Mouse (Mus musculus): ENCODE data around the gene Rpl10l. TPM values are rescaled to one million over a fixed set of nuclear protein-coding genes. Genes with fewer than 3 reads are reported as not detected.

The Rpl10l gene
- not detected in 2 replicates for polyA plus RNA-seq (2014; fragmentation: Nextera tagmentation; extraction: Ambion mirVana)

- ATAC-seq (replicated peaks; ENCODE audit: low FRiP score, low TSS enrichment, low read depth) (no peak), DNase-seq (ENCODE audit: low spot score) (no peak)
- Histone ChIP-seq H3K4me3 (ENCODE audit: low read depth, low read length) (no peak within 1 kb of the TSS), H3K4me2 (ENCODE audit: low read length) (no peak within 1 kb of the TSS), H3K9ac (ENCODE audit: low read length) (no peak within 1 kb of the TSS), H3K27me3 (replicated peaks; ENCODE audit: control insufficient read depth, insufficient read depth, low read length) (no peaks in the 10 kb centered on the region), H3K4me1 (replicated peaks; ENCODE audit: control insufficient read depth, insufficient read depth, low read length) (no peaks in the 10 kb centered on the region), H3K9me3 (ENCODE audit: control insufficient read depth, low read length) (0 out of 2 replicates have a peak, but pooled peaks cover 3% of the 10 kb centered on the region), H3K27ac (ENCODE audit: low read depth) (no peak within 1 kb of the TSS), H3K36me3 (ENCODE audit: control insufficient read depth, insufficient read depth, low read length) (no peaks in the 10 kb centered on the region)
- 96% methylated on average over 44 of the region's 44 CpGs for WGBS
Measured at GRCm38 (mm10) chr12:66283991-66284622, at the start of gene Rpl10l. Gene Rpl10l (minus strand): TSS chr12:66284401.

- 82% methylated on average over 3 of the region's 3 CpGs for WGBS
- DNase-seq (ENCODE audit: low spot score) (no peak), ATAC-seq (replicated peaks; ENCODE audit: low FRiP score, low TSS enrichment, low read depth) (no peak)
- no peak overlapping the region for H3K4me2 ChIP-seq (ENCODE audit: low read length)
- H3K36me3 ChIP-seq (ENCODE audit: control insufficient read depth, insufficient read depth, low read length): no peaks in the 10 kb centered on the region
- H3K27ac ChIP-seq (ENCODE audit: low read depth): no peak overlapping the region
- H3K4me1 ChIP-seq (replicated peaks; ENCODE audit: control insufficient read depth, insufficient read depth, low read length): no peaks in the 10 kb centered on the region
- H3K9me3 ChIP-seq (ENCODE audit: control insufficient read depth, low read length): no peaks in the 10 kb centered on the region
- no peak overlapping the region for H3K9ac ChIP-seq (ENCODE audit: low read length)
- H3K4me3 ChIP-seq (ENCODE audit: low read depth, low read length): no peak overlapping the region
- H3K27me3 ChIP-seq (replicated peaks; ENCODE audit: control insufficient read depth, insufficient read depth, low read length): no peaks in the 10 kb centered on the region
Measured at GRCm38 (mm10) chr12:66275890-66276289, 8.3 kb downstream of the Rpl10l start.

GRCm38 (mm10) chr12:66245461-66246099 is 38.6 kb downstream of the Rpl10l start:
- H3K9ac ChIP-seq (ENCODE audit: low read length): no peak overlapping the region
- WGBS: 72% methylated on average over 6 of the region's 6 CpGs
- DNase-seq (ENCODE audit: low spot score): no peak
- ATAC-seq (replicated peaks; ENCODE audit: low FRiP score, low TSS enrichment, low read depth): no peak
- no peaks in the 10 kb centered on the region for H3K9me3 ChIP-seq (ENCODE audit: control insufficient read depth, low read length)
- no peaks in the 10 kb centered on the region for H3K4me1 ChIP-seq (replicated peaks; ENCODE audit: control insufficient read depth, insufficient read depth, low read length)
- H3K27ac ChIP-seq (ENCODE audit: low read depth): no peak overlapping the region
- H3K4me3 ChIP-seq (ENCODE audit: low read depth, low read length): no peak overlapping the region
- no peak overlapping the region for H3K4me2 ChIP-seq (ENCODE audit: low read length)
- H3K27me3 ChIP-seq (replicated peaks; ENCODE audit: control insufficient read depth, insufficient read depth, low read length): no peaks in the 10 kb centered on the region
- H3K36me3 ChIP-seq (ENCODE audit: control insufficient read depth, insufficient read depth, low read length): no peaks in the 10 kb centered on the region

GRCm38 (mm10) chr12:66234158-66234557 is 50.0 kb downstream of the Rpl10l start:
- no peak for DNase-seq (ENCODE audit: low spot score)
- WGBS: 66% methylated on average over 3 of the region's 3 CpGs
- H3K4me1 ChIP-seq (replicated peaks; ENCODE audit: control insufficient read depth, insufficient read depth, low read length): no peaks in the 10 kb centered on the region
- H3K27ac ChIP-seq (ENCODE audit: low read depth): no peak overlapping the region
- H3K27me3 ChIP-seq (replicated peaks; ENCODE audit: control insufficient read depth, insufficient read depth, low read length): no peaks in the 10 kb centered on the region
- H3K9me3 ChIP-seq (ENCODE audit: control insufficient read depth, low read length): no peaks in the 10 kb centered on the region
- no peak overlapping the region for H3K4me3 ChIP-seq (ENCODE audit: low read depth, low read length)
- ATAC-seq (replicated peaks; ENCODE audit: low FRiP score, low TSS enrichment, low read depth): no peak
- no peaks in the 10 kb centered on the region for H3K36me3 ChIP-seq (ENCODE audit: control insufficient read depth, insufficient read depth, low read length)
- no peak overlapping the region for H3K4me2 ChIP-seq (ENCODE audit: low read length)
- no peak overlapping the region for H3K9ac ChIP-seq (ENCODE audit: low read length)

All from intestine, embryonic 14.5 days (tissue).